Mouse (Mus musculus): ENCODE data around the gene Gm20914. TPM values are rescaled to one million over a fixed set of nuclear protein-coding genes. Genes with fewer than 3 reads are reported as not detected.
"Not testable (repeated sequence)": the region's sequence is repeated elsewhere in the genome, so short reads cannot be mapped to it uniquely, and the experiment has no call there.

The Gm20914 gene
- polyA plus RNA-seq (2014; fragmentation: Nextera tagmentation; extraction: Ambion mirVana) = not detected in 2 replicates

DNA sequence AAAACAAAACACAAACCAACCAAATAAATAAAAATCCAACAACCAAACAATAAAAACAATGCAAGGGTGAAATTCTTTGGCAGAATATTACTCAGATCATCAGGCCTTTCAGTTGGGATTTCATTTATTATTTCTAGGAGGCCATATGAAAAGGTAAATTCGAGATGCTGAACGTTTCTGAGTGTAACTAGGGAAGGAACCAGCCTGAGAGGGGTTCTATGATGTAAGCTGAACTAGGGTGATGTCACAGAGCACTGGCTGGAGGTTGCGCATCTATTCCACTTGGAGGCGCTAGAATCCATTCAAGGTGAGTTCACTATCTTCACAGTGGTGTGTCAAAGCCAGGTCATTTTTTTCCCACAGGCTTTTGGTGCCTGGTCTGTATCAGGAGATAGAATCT lies at the start of gene Gm20914:
Gene Gm20914, plus strand, starts transcription at position 301 of the 400 bp plus-strand sequence.
- no CpG with 5 or more reads among the region's 4 CpGs for WGBS
- H3K9me3 ChIP-seq (ENCODE audit: control insufficient read depth, low read length); H3K9ac ChIP-seq (ENCODE audit: low read length); H3K27me3 ChIP-seq (ENCODE audit: control insufficient read depth, insufficient read depth, low read length); H3K4me3 ChIP-seq (ENCODE audit: low read depth, low read length); H3K4me2 ChIP-seq (ENCODE audit: low read depth); H3K36me3 ChIP-seq (ENCODE audit: control insufficient read depth, insufficient read depth, low read length); H3K4me1 ChIP-seq (ENCODE audit: control insufficient read depth, insufficient read depth, low read length); ATAC-seq (ENCODE audit: insufficient read depth, low FRiP score, low TSS enrichment); DNase-seq (ENCODE audit: low spot score); H3K27ac ChIP-seq (ENCODE audit: low read depth, low read length): not testable (repeated sequence)

Other genes with a start within 250 kb of the Gm20914 start
- gene Gm21854, start 69.0 kb upstream of the Gm20914 start, polyA plus RNA-seq (2014; fragmentation: Nextera tagmentation; extraction: Ambion mirVana) = not detected in 2 replicates
- gene Gm28171, start 67.4 kb downstream of the Gm20914 start, polyA plus RNA-seq (2014; fragmentation: Nextera tagmentation; extraction: Ambion mirVana) = not detected in 2 replicates
- gene Gm21778, start 216.5 kb downstream of the Gm20914 start, polyA plus RNA-seq (2014; fragmentation: Nextera tagmentation; extraction: Ambion mirVana) = not detected in 2 replicates